Mouse (Mus musculus) B cell, adult 2 months (primary cell): ENCODE results near the gene Mta2.
"Not testable (repeated sequence)": the region's sequence is repeated elsewhere in the genome, so short reads cannot be mapped to it uniquely, and the experiment has no call there.

Experiments
- DNase-seq, 2 experiments: peaks; one replicate each; pipeline ENCODE4 v3.0.0; 2022

The Mta2 gene

DNA sequence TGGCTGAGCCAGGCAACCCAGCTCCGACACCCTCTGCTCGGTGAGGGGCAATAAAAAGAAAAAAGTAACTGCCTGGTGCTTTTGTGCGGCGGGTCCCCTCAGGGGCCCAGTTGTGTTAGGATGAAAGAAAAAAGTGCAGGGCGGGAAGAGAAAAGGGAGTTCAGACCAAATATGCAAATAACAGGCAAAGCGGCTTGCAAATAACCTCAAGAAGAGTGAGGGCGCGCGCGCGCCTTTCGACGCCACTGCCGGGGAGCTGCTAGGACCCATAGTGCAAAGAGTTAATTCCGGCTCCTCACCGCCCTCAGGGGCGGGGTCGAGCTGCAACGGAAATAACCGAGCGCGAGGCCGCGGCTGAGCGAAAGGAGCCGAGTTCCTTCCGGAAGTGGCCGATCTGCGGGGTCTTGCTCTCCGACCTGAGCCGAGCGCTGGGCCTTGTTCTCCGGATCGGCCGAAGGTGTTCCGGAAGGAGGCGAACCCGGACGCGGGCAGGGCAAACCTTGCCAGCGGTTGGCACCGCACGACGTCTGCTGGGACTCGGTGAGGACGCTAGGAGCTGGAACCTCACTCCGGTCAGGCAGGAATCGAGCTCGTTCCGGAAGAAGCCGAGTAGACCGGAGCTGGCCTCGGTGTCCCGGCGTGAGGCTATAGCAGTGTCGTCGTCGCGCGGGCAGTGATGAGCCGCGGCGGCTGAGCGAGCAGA is at the start of gene Mta2:
Gene Mta2 (plus strand): TSS at position 361 of the 703 bp plus-strand sequence.
- peak; percentile 96 to 97 for DNase-seq

DNA sequence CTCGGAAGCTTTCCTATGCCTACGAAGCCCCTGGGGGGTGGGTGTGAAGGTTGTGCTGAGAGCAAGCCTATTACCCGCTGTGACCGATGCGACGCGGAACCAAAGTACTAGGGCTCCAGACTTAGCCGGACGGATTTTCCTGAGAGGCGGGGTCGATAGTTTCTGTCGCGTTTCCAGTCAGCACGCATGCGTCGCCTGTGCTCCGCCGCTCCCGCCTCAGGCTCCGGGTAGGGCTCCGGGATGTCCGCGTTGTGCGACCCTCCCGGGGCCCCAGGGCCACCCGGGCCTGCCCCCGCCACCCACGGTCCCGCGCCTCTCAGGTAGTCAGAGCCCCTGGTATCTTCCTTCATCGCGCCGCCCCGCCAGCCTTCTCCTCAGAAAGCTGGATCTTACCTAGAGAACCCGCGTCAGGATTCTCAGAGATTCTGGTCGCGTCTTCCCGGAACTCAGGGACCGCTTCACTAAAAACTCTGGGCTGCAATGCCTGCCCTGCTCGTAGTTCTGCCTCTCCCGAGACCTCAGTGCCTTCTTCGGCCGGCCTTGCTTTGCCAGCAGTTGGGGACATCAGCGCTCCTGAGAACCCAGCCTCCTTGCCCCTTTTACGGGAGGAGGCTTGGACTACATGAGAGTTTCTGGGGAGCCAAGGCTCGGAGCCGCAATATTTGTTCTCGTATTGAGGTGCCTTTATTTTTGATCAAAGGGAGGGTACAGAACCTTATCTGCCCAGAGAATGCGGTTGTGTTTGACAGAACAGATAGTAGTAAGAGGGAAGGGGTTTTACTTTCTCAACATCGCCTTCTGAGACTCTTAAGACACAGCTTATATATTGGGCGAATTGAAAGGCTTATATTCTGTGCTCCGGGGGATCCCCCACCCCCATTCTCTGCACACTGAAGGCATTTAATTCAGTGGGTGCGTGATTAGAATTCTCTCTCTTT is 48.6 kb upstream of the Mta2 start, which contains the start of gene Ints5:
Gene Ints5 (plus strand): TSS at position 177 of the 938 bp plus-strand sequence.
- DNase-seq: peak; percentile 87 to 88

DNA sequence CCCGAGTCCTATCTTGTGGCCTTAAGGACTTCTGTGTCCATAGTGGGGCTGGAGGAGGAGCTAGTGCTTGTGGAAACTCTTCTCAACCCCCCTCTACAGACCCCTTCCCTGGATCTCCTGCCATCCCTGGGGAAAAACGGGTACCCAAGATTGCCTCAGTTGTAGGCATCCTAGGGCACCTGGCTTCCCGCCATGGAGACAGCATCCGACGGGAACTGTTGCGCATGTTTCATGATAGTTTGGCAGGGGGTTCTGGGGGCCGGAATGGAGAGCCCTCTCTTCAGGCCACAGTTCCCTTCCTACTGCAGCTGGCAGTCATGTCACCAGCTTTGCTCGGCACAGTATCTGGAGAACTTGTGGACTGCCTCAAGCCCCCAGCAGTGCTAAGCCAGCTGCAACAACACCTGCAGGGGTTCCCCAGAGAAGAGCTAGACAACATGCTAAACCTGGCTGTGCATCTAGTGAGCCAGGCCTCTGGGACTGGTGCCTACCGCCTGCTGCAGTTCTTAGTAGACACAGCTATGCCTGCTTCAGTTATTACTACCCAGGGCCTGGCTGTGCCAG is 46.2 kb upstream of the Mta2 start:
- no peak for DNase-seq

DNA sequence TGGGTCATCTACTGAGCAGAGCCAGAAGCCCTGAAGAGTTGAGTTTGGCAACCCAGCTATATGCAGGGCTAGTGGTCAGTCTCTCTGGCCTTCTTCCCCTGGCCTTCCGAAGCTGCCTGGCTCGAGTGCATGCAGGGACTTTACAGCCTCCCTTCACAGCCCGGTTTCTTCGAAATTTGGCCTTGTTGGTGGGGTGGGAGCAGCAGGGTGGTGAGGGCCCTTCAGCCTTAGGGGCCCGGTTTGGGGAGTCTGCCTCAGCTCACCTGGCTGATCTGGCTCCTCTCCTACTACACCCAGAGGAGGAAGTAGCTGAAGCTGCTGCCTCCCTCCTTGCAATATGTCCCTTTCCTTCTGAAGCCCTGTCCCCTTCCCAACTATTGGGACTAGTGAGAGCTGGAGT is 45.4 kb upstream of the Mta2 start:
- not testable (repeated sequence) for DNase-seq

DNA sequence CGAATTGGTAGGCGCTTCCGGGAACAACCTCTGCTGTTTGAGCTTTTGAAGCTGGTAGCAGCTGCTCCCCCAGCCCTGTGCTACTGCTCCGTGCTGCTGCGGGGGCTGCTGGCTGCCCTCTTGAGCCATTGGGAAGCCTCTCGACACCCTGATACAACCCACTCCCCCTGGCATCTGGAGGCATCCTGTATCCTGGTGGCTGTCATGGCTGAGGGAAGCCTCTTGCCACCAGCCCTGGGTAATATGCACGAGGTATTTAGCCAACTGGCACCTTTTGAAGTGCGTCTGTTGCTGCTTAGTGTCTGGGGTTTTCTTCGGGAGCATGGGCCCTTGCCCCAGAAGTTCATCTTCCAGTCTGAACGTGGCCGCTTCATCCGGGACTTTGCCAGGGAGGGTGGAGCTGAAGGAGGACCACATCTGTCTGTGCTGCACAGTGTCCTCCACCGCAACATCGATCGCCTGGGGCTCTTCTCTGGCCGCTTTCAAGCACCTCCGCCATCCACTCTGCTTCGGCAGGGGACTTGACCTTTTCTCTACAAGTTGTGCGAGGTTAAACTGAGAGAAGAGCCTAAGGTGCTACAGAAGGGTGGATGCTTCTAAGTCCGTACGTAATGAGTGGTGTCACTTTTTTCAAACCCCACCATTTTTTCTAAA is 44.3 kb upstream of the Mta2 start:
- DNase-seq: not testable (repeated sequence)

DNA sequence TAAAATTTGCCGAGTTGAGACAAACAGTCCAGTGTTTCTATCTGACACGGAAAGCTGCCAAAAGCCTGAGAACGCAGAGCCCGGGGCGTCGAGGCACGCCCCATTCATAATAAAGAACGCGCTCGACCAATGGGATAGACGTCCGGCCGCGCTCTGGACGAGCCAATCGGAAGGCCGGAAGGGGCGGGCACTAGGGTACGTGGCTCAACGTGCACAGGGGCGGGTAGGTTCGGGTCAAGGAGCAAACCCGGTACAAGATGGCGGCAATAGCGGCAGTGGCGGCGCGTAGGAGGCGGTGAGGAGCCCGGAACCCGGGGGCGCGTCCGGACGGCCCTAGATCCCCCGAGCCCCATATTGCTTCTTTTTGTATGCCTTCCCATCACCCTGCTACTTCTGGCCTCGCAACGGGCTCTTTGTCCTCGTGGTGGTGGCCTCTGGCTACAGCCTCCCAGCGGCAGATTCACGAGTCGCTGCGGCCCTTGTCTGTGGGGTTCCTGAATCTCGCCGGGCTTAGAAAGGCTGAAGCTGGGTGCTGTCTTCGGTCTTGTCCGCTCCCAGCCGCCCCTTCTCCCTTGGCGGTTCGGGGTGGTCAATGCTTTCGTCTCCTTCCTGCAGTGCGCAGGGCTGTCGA is 43.7 kb upstream of the Mta2 start, which contains the start of gene Ganab:
Gene Ganab (plus strand): TSS at position 207 of the 631 bp plus-strand sequence.
- DNase-seq: peak; percentile 96

DNA sequence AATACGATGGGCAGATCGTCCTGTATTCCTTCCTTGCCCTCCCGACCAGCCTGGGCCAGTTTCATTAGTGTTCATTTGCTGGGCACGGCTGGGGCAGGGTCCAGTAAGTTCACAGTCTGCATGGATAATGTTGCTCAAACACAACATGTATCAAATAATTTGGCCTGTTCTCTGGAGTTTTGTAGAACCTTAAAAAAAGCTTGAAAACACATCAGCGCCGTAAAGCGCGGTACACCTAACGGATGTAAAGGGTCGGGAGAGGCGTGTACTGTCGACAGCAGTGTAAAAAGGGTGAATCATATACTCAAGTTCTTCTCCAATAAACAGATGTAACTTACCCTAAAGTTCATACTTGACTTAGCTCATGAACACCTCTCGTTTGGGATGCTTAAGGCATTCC is 43.1 kb upstream of the Mta2 start:
- DNase-seq: peak in 1 of 2 experiments; percentile 14

DNA sequence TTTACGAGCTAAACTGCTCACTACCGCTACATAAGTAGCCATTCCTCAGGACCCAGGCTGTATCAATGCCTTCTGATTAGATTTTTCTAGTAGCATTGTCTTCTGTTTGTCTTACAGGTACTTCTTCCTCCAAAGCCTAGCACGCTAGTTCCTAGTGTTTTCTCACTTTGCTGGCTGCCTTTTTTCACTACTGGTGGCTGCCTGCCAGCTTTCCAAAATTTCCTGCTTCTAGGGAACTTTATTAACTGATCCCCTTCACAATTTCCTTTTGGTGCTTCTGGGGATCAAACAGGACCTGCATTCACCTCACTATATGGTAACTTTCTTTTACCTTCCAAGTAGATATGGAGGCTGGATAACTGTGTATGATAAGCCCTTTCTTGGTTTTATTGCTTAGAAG is 42.6 kb upstream of the Mta2 start:
- DNase-seq: no peak

DNA sequence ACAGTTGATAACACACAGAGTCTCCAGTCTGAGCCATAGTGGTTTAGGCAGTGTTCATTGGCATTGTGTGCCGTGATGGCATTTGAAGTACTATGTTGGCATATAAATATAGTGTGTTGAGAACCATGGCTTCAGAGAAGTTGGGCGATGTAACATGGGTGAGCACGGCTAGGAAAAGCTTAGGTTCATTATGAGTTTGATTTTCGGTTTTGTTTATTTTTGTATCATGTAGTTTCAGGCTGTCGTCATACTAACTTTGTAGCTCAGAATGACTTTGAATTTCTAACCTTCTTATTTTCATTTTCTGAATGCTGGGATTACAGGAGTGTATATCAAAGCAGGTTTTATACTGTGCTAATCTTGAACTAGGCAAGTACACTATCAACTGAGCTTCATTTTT is 38.3 kb upstream of the Mta2 start:
- no peak for DNase-seq

DNA sequence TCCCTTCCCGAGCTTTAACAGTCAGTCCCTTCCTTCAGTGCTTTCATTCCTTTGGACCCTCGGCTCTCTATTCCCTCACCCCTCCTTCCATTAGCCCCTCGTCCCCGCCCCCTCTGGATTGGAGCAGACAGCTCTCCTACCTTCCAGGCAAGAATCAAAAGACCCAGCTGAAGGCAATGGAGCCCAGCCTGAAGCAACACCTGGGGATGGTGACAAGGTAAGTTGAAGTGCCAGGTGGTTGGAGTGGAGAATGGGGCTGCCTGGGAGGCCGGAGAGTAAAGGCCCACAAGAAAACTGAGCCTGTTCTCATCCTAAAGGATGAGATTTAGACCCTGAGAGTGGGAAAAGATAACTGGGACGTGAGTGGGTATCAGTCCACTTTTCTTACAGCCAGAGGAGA is 33.1 kb upstream of the Mta2 start:
- DNase-seq: no peak

DNA sequence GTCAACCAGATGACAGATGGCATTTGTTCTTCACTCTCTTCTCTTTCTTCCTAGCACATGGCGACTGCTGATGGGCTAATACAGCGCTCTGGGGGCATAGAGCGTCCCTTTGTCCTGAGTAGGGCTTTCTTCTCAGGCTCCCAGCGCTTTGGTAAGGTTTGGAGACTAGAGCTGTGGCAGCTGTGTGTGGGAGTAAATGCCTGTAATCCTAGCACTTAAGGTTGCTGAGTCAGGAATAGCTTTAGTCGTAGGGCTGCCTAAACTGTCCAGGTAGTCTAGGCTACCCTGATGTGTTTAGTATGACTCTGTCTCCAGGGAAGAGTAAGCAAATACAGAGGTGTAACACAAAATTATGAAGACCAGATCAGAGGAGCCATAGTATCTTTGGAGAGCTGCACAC is 29.9 kb upstream of the Mta2 start:
- no peak for DNase-seq

DNA sequence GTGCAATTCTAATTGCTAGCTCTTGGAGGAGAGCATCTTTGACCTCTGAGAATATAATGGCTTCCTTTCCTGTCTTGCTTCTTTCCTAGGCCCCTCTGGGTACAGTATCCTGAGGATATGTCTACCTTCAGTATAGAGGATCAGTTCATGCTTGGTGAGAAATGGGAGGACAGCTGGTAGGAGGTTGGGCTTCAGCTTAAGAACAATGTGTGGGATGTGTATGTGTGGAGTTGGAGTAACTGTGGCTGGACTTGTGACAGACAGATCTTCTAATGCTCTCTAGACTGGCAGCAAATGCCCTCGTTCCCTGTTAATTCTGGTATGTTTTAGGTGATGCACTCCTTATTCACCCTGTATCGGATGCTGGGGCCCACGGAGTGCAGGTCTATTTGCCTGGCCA is 27.5 kb upstream of the Mta2 start:
- no peak for DNase-seq

DNA sequence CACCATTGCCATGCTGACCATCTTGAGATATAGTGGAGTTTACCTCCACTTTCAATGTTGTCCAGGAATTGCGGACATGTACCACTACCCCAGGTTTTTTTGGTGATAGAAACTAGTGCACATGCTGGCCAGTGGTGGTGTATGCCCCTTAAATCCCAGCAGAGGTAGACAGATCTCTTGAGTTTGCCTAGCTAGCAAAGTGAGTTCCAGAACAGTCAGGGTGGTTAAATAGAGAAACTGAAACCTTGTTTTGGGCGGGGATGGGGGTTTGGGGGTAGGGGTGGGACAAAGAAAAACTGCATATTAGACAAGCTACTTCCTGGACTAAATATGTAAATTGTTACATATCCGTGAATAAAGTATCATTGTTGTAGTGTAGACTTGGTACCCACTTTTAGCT is 22.7 kb upstream of the Mta2 start:
- no peak for DNase-seq

DNA sequence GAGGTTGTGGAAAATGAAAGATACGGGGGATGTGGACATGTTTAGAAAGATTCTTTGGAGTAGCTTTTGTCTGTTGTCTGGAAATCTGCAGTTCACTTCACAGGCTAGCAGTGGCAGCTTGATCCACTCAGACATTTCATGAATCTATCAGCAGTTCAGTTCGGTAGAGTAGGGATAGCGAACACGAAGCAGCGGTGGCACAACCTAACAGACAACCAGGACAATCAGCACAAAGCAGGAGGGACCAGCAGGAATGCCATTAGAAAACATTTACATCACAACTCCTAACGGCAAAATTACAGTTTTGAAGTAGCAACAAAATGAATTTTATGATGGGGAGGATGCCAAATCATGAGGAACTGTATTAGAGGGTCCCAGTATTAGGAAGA is 22.0 kb upstream of the Mta2 start:
- no peak for DNase-seq

DNA sequence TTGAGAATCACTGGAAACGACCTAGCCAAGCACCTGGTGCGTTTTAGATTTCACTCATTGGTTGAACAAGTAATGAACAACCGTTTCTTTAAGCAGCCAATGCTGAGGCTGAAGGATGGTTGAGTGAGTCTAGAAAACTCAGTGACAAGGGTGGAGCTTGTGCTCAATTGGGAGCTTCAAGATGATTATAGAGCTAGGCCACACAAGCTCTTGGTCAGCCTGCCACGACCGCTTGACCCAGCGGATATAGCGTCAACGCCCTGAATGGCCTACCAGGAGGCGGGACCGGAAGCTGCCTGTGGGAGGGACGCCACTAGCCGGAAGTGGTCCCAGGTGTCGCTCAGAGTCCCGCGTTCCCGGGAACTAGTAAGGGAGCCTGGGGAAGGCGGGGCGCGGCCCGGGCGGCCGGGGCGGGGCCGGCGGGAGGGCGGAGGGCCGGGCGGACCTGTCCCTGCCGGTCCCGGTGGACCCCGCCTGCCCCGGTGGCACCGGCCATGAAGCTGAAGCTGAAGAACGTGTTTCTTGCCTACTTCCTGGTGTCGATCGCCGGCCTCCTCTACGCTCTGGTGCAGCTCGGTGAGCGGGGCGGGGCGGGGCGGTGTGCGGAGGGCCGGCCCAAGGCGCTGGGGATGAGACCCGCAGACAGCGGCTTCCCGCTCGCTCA is 21.5 kb upstream of the Mta2 start, which contains the start of gene B3gat3:
Gene B3gat3 (plus strand): TSS at position 302 of the 664 bp plus-strand sequence.
- DNase-seq: peak; percentile 79 to 84

DNA sequence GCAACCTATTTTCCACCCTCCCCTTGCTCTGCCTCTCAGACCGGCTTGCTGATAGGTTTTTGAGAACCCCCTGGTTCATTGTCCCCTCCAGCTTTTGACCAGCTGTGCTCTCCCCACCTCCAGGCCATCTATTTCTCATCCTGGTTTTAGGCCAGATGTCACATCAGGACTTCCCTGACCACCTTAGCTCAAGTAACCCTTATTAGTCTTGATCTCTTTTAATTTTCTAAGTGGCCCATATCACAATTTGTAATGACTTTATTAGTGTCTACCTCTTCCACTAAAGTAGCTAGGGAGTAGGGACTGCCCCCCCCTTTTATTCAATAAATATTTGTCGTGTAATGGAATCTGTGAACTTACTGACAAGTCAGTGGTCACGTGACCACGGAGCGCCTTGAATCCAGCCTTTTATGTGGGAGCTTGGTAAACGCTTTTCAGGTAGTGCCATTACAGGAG is 20.8 kb upstream of the Mta2 start:
- DNase-seq: peak in 1 of 2 experiments; percentile 15

DNA sequence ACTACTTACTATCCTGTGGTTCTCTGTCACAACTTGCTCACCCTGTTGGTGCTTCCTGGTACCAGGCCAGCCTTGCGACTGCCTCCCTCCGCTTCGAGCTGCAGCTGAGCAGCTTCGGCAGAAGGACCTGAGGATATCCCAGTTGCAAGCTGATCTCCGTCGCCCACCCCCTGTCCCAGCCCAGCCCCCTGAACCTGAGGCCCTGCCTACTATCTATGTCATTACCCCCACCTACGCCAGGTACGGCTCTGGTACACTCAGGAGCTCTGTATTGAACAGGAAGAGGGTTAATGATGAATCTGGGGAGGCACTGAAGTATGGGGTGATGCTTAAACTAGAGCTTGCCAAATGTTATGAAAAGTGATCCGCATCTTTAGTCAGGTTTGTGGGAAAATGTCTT is 19.9 kb upstream of the Mta2 start:
- DNase-seq: no peak

DNA sequence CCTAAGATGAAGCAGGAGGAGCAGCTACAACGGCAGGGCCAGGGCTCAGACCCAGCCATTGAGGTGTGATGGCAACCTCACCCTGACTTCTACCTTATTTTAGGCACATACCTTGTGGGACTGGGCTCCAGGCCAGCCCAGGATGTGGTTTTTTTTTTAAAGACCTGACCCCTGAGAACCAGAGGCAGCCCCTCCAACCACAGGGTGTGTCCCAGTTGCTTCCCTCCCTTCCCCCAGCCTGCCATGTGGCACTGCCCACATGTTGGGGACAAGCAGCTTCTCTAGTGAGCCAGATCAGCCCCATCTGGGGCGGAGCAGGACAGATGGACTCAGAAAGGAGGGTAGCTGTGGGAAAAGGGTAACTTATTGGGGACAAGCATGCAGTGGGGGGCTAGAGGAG is 14.9 kb upstream of the Mta2 start:
- no peak for DNase-seq

DNA sequence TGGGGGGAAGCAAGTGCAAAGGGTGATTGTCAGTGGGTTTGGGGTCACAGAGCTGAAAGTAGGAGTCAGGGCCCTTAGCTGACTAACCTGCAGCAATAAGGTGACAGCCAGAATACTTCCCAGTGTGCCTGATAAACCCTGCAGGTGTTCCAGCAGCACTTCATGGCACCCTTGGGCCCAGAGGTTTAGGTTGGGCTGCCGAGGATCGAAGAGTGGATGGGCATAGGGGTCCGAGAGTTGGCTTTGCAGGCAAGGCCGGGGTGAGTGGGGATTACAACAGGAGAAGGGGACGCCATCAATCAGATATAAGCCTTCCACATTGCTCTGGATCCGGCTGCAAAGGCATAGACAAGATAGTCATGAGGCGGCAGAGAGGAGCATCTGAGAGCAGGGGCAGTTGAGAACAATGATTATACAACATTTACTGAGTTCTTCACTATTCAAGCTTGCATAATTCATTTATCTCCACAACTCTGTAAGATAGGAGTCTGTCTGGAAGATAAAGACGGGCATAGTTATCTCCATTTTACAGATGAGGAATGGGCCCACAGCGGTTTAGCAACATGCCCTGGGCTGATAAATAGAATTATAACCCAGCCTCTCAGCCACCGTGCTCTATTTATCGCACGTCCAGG is 13.7 kb upstream of the Mta2 start:
- no peak for DNase-seq

DNA sequence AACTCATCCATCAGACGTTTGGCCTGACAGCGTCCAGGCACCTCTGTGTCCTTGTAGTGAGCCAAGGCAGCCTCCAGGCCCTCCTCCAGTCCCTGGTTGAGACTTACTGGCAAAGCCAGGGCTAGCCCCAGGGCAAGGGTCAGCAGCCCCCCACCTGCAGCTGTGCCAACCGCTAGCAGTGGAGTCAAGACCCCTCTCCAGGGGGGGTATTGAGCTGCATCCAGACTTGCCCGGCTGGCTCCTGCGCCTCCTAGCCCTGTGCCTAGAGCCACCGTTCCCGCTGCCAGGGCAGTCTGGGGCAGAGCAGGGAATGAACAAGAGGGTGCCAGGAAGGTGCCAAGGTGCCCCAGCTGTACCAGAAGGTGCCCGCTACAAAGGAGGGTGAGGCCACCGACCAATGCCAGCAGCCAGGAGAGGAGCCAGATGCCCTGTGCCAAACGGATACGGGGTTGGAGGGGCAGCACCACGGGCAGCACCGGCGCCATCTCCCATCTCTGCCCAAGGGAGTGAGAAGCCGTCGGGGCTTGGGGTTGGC is 12.9 kb upstream of the Mta2 start:
- DNase-seq: no peak
